Mouse (Mus musculus): ENCODE measurements around the gene Dpf3. TPM values are rescaled to one million over a fixed set of nuclear protein-coding genes. Genes with fewer than 3 reads are reported as not detected.

Gene Dpf3
- 2.9 and 3.3 TPM in 2 replicates for polyA plus RNA-seq (2012; rRNA removed)

DNA sequence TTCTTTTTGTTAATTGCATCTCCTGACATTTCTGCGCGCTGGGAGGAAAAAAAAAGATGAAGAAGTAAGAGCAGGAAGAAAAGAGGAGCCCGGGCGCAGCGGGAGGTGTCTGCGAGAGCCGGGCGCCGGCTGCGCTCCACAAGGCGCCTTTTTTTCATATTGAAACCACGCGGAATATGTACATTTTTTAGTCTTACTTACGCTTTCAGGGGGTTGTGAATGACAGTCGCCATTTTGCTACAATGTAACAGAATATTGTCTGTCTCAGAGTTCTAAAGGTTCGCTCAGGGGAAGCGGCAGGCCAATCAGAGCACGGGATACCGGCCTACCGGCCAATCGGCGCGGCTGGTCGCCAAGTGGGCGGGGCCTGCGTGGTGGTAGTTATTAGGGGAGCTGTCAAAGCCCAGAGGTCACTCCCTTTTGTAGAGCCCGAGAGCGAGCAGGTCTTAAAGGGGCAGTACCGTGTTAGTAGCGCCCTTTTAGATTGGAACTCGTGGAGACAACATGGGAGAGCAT lies at the start of gene Dpf3:
Gene Dpf3, minus strand, starts transcription at position 241 of the 516 bp plus-strand sequence.

DNA sequence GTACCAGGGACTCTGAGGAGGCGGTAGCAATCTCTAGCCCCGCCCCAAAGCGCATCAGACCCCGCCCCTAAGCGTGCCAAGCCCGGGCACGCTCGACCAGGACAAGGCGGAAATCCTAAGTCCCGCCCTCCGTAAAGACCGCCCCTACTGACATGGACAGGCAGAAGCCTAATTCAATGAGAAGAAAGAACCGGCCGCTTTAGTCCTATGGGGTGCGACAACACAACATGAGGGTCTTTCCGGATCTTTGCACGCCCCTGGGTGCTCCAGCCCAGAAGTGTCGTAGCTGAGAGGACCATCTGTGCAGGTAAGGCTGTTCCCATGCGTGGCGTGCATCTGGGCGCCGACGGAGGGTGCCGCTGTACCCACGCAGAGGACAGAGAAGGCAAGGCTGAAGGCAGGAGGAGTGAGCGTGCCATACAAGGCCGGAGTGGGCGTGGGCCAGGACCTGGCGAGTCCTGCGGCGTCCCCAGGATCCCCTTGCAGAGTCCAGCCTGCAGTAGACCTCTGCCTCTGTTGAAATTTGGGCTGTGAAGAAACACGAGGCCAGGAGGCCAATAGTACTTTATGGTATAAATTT lies 32.9 kb upstream of the Dpf3 start, which contains the start of gene Dcaf4:
Gene Dcaf4, plus strand, starts transcription at position 156 of the 580 bp plus-strand sequence.

Other genes with a start within 250 kb of the Dpf3 start
- 15.9 and 18.2 TPM in 2 replicates for gene Dcaf4, start 32.8 kb upstream of the Dpf3 start, polyA plus RNA-seq (2012; rRNA removed)
- gene Zfyve1, start 109.5 kb upstream of the Dpf3 start, polyA plus RNA-seq (2012; rRNA removed) = 41.5 and 47.8 TPM in 2 replicates
- 12.6 and 13.0 TPM in 2 replicates for gene Rbm25, start 143.5 kb upstream of the Dpf3 start, polyA plus RNA-seq (2012; rRNA removed)
- 45.1 and 46.1 TPM in 2 replicates for gene Psen1, start 200.4 kb upstream of the Dpf3 start, polyA plus RNA-seq (2012; rRNA removed)